In genomic region chr13:100892204-100892603, GRCm38 (mm10) we compare ENCODE assay signal across 8 mouse cellular contexts. TPM values are rescaled to one million over a fixed set of nuclear protein-coding genes. Genes with fewer than 3 reads are reported as not detected.
A peak's percentile ranks its signal among the peaks of the same experiment; 100 is the strongest.
DNase-seq lines count a peak whose midpoint lies in the region; ATAC-seq and TF ChIP-seq lines count a peak whose summit lies in the region.

No protein-coding gene starts in this region.

- H3K27me3 ChIP-seq in kidney, embryonic 16.5 days (ENCODE audit: insufficient read depth, low read length), result no peaks in the 10 kb centered on the region
- no peaks in the 10 kb centered on the region for H3K27me3 ChIP-seq in liver, adult 2 months (ENCODE audit: control insufficient read depth, insufficient read depth, low read length)
- no peaks in the 10 kb centered on the region for H3K27me3 ChIP-seq in neural tube, embryonic 11.5 days (ENCODE audit: control insufficient read depth, insufficient read depth, low read length)
- no peaks in the 10 kb centered on the region for H3K27me3 ChIP-seq in stomach, postnatal 0 days (ENCODE audit: control insufficient read depth, insufficient read depth, low read length)

- peak; percentile 98 for ATAC-seq in granulocyte monocyte progenitor cell, adult 5-6 weeks (replicated peaks; ENCODE audit: poor library complexity, severe bottlenecking)
- ATAC-seq in kidney, embryonic 16.5 days (ENCODE audit: low FRiP score, low TSS enrichment), result no peak
- no peak for ATAC-seq in neural tube, embryonic 11.5 days (ENCODE audit: insufficient read depth, low FRiP score, low TSS enrichment)
- ATAC-seq in stomach, postnatal 0 days (ENCODE audit: low FRiP score, low TSS enrichment), result peak; percentile 45; the same call in 1 of the 2 replicates

- H3K79me2 ChIP-seq in liver, adult 2 months (ENCODE audit: control insufficient read depth, insufficient read depth, low read length), result no peaks in the 10 kb centered on the region

- TF ChIP-seq EP300 in stomach, postnatal 0 days (optimal IDR thresholded peaks at IDR 0.05), result no peak

- H3K9ac ChIP-seq in kidney, embryonic 16.5 days (replicated peaks; ENCODE audit: low read length), result no peak overlapping the region
- H3K9ac ChIP-seq in liver, adult 2 months (ENCODE audit: low read depth, low read length), result no peak overlapping the region
- H3K9ac ChIP-seq in neural tube, embryonic 11.5 days (ENCODE audit: low read length), result no peak overlapping the region
- H3K9ac ChIP-seq in stomach, postnatal 0 days (ENCODE audit: low read length), result no peak overlapping the region

- peak; percentile 97 for TF ChIP-seq CTCF in liver, adult 2 months (IDR thresholded peaks at IDR 0.05; ENCODE audit: low read depth, low read length)
- peak; percentile 99 for TF ChIP-seq CTCF in stomach, postnatal 0 days (IDR thresholded peaks at IDR 0.05; ENCODE audit: low read depth)

- 0 out of 2 replicates have a peak, but pooled peaks cover 3% of the 10 kb centered on the region for H3K4me1 ChIP-seq in kidney, embryonic 16.5 days (ENCODE audit: insufficient read depth, low read length)
- H3K4me1 ChIP-seq in liver, adult 2 months (ENCODE audit: control insufficient read depth, insufficient read depth, low read length), result no peaks in the 10 kb centered on the region
- H3K4me1 ChIP-seq in neural tube, embryonic 11.5 days (ENCODE audit: control insufficient read depth, insufficient read depth, low read length), result no peaks in the 10 kb centered on the region
- H3K4me1 ChIP-seq in stomach, postnatal 0 days (replicated peaks; ENCODE audit: control insufficient read depth, insufficient read depth), result no peaks in the 10 kb centered on the region

- DNase-seq in 3T3-L1 (ENCODE audit: low read depth, low spot score), result peak; percentile 70
- DNase-seq in adrenal gland, adult 2 months, result peak; percentile 47
- peak; percentile 60 for DNase-seq in embryo, embryonic 11.5 days (ENCODE audit: low read depth, low spot score)
- DNase-seq in liver, adult 2 months (ENCODE audit: extremely low read depth, low read depth, low spot score), result peak; percentile 5
- DNase-seq in neural tube, embryonic 11.5 days (ENCODE audit: low spot score), result peak; percentile 85
- DNase-seq in stomach, postnatal 0 days (ENCODE audit: low spot score), result peak; percentile 69

- H3K27ac ChIP-seq in kidney, embryonic 16.5 days (ENCODE audit: low read length), result no peak overlapping the region
- H3K27ac ChIP-seq in liver, adult 2 months (replicated peaks; ENCODE audit: insufficient read depth, low read depth, low read length), result no peak overlapping the region
- no peak overlapping the region for H3K27ac ChIP-seq in neural tube, embryonic 11.5 days (ENCODE audit: low read depth, low read length)
- no peak overlapping the region for H3K27ac ChIP-seq in stomach, postnatal 0 days (replicated peaks)

- 17% methylated on average over 13 of the region's 13 CpGs for WGBS in kidney, embryonic 16.5 days
- WGBS in liver, adult 2 months, result 17% methylated on average over 13 of the region's 13 CpGs
- 22% methylated on average over 13 of the region's 13 CpGs for WGBS in neural tube, embryonic 11.5 days
- 22% methylated on average over 13 of the region's 13 CpGs for WGBS in stomach, postnatal 0 days

- no peaks in the 10 kb centered on the region for H3K36me3 ChIP-seq in kidney, embryonic 16.5 days (ENCODE audit: insufficient read depth, low read length)
- H3K36me3 ChIP-seq in liver, adult 2 months (ENCODE audit: control insufficient read depth, insufficient read depth, low read length), result no peaks in the 10 kb centered on the region
- H3K36me3 ChIP-seq in neural tube, embryonic 11.5 days (ENCODE audit: control insufficient read depth, insufficient read depth, low read length), result no peaks in the 10 kb centered on the region
- no peaks in the 10 kb centered on the region for H3K36me3 ChIP-seq in stomach, postnatal 0 days (ENCODE audit: control insufficient read depth, insufficient read depth, low read length)

- H3K9me3 ChIP-seq in kidney, embryonic 16.5 days (ENCODE audit: low read length), result no peaks in the 10 kb centered on the region
- no peaks in the 10 kb centered on the region for H3K9me3 ChIP-seq in neural tube, embryonic 11.5 days (ENCODE audit: control insufficient read depth, low read length)
- H3K9me3 ChIP-seq in stomach, postnatal 0 days (ENCODE audit: control insufficient read depth, low read length), result no peaks in the 10 kb centered on the region

- H3K4me2 ChIP-seq in kidney, embryonic 16.5 days (replicated peaks; ENCODE audit: low read depth, low read length), result peak overlapping the region; percentile 31
- H3K4me2 ChIP-seq in neural tube, embryonic 11.5 days (ENCODE audit: low read depth), result peak overlapping the region; percentile 17; the same call in 1 of the 2 replicates
- no peak overlapping the region for H3K4me2 ChIP-seq in stomach, postnatal 0 days (replicated peaks; ENCODE audit: low read depth)

- H3K4me3 ChIP-seq in kidney, embryonic 16.5 days (ENCODE audit: low read length), result peak overlapping the region; percentile 11; the same call in 1 of the 2 replicates
- H3K4me3 ChIP-seq in liver, adult 2 months (ENCODE audit: insufficient read depth, low read depth, low read length), result no peak overlapping the region; the same call in 1 of the 2 replicates
- H3K4me3 ChIP-seq in neural tube, embryonic 11.5 days (ENCODE audit: low read depth, low read length), result no peak overlapping the region
- H3K4me3 ChIP-seq in stomach, postnatal 0 days (ENCODE audit: low read depth, low read length), result no peak overlapping the region

- no peak for TF ChIP-seq POLR2A in liver, adult 2 months (IDR thresholded peaks at IDR 0.05; ENCODE audit: extremely low read depth, insufficient read depth, low read length)

RNA-seq across cellular contexts. Expression of gene Slc30a5, which starts 59.0 kb away (rescaled TPM):
- 10 to 100 TPM; 42.5 to 45.0 TPM for total RNA-seq in adrenal gland, adult 2 months (2021)
- polyA plus RNA-seq in adrenal gland, adult 2 months (2012; rRNA removed), result 16.9 and 19.8 TPM in 2 replicates
- 97.0 and 97.9 TPM in 2 replicates for total RNA-seq in granulocyte monocyte progenitor cell, adult 5-6 weeks (2014; fragmentation: Nextera tagmentation)
- total RNA-seq in granulocyte monocyte progenitor cell, adult 5-6 weeks (2017), result 96.8 and 111 TPM in 2 replicates
- 54.9 and 55.5 TPM in 2 replicates for polyA plus RNA-seq in kidney, embryonic 16.5 days (2015; fragmentation: Nextera tagmentation; extraction: Ambion mirVana)
- total RNA-seq in liver, adult 2 months (2014; rRNA removed), result 36.0 and 38.1 TPM in 2 replicates
- 14.5 and 15.6 TPM in 2 replicates for polyA plus RNA-seq in liver, adult 2 months (2012; rRNA removed)
- 48.2 and 49.8 TPM in 2 replicates for polyA plus RNA-seq in neural tube, embryonic 11.5 days (2014; fragmentation: Nextera tagmentation; extraction: Ambion mirVana)
- polyA plus RNA-seq in stomach, postnatal 0 days (2015; fragmentation: Nextera tagmentation; extraction: Ambion mirVana), result 37.0 and 38.3 TPM in 2 replicates

Comparison
In these comparisons a context has a peak if more than half of its experiments do, and no peak if none do; other contexts are left out.
1. DNase-seq: peak in every context shown above with its lines; median percentile 85 in neural tube, embryonic 11.5 days; 70 in 3T3-L1; 69 in stomach, postnatal 0 days; 60 in embryo, embryonic 11.5 days; 47 in adrenal gland, adult 2 months; 5 in liver, adult 2 months.
2. ATAC-seq: peak in granulocyte monocyte progenitor cell, adult 5-6 weeks (single experiment) and stomach, postnatal 0 days (single experiment); none in kidney, embryonic 16.5 days (single experiment) and neural tube, embryonic 11.5 days (single experiment).